In the genomic region with DNA sequence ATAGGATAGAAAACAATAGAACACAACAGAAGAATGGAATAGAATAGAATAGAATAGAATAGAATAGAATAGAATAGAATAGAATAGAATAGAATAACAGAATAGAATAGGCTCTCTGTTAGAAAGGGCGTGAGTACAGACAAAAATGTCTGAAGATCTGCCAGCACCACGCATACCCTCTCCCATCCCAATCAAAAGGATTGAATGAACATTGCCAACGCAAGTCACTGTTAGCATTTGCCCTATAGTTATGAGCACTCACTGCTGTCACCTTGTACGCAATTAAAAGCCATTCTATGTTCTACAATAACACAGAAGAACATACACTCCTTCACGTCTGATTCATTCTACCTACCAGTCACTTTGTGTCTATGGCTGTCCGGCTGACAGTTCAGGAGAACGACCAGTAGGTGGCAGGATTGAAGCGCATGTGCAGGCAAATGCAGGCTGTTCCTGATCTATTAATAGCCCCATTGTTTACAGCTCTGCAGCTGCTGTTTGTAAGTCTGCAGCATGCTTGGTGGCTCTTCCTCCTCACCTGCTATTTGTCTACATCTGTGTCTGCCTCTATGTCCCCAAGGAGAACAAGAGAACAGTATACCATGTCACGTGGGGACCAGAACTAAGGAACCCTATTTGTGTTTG, we compare ENCODE assay signal across 9 mouse cellular contexts. TPM values are rescaled to one million over a fixed set of nuclear protein-coding genes. Genes with fewer than 3 reads are reported as not detected.
DNase-seq lines count a peak whose midpoint lies in the region; ATAC-seq and TF ChIP-seq lines count a peak whose summit lies in the region.
"Had no signal": no experiment of that assay in that cellular context is flagged by ENCODE, and none has a peak within 500 bp of the region (broad histone marks: within the 10 kb centered on the region; RNA-seq: fewer than 3 reads in every experiment).

No protein-coding gene starts in this region.

- no peak for TF ChIP-seq POLR2A in brain, embryonic 14.5 days (IDR thresholded peaks at IDR 0.05; ENCODE audit: borderline replicate concordance, extremely low read depth, insufficient read depth, insufficient read length, poor library complexity, severe bottlenecking)

- no peaks in the 10 kb centered on the region for H3K36me3 ChIP-seq in forebrain, embryonic 10.5 days (replicated peaks)
- no peaks in the 10 kb centered on the region for H3K36me3 ChIP-seq in heart, embryonic 16.5 days (ENCODE audit: control insufficient read depth, insufficient read depth)
- no peaks in the 10 kb centered on the region for H3K36me3 ChIP-seq in liver, embryonic 12.5 days
- H3K36me3 ChIP-seq in neural tube, embryonic 11.5 days (ENCODE audit: control insufficient read depth, insufficient read depth, low read length), result no peaks in the 10 kb centered on the region

- peak overlapping the region; percentile 82 for H3K27ac ChIP-seq in forebrain, embryonic 10.5 days
- H3K27ac ChIP-seq in heart, embryonic 16.5 days (ENCODE audit: low read length), result no peak overlapping the region
- H3K27ac ChIP-seq in liver, embryonic 12.5 days, result no peak overlapping the region
- H3K27ac ChIP-seq in neural tube, embryonic 11.5 days (ENCODE audit: low read depth, low read length), result no peak overlapping the region

- H3K4me2 ChIP-seq in heart, embryonic 16.5 days (ENCODE audit: low read depth, low read length), result no peak overlapping the region
- H3K4me2 ChIP-seq in liver, embryonic 12.5 days, result no peak overlapping the region
- no peak overlapping the region for H3K4me2 ChIP-seq in neural tube, embryonic 11.5 days (ENCODE audit: low read depth)

- TF ChIP-seq CTCF in brain, embryonic 14.5 days (IDR thresholded peaks at IDR 0.05; ENCODE audit: borderline replicate concordance, extremely low read depth, insufficient read depth, insufficient read length), result peak; percentile 89

- H3K4me3 ChIP-seq in forebrain, embryonic 10.5 days, result no peak overlapping the region
- no peak overlapping the region for H3K4me3 ChIP-seq in heart, embryonic 16.5 days (ENCODE audit: low read length)
- no peak overlapping the region for H3K4me3 ChIP-seq in liver, embryonic 12.5 days
- no peak overlapping the region for H3K4me3 ChIP-seq in neural tube, embryonic 11.5 days (ENCODE audit: low read depth, low read length)

- peak; percentile 65; the same call in 1 of the 2 replicates for ATAC-seq in heart, embryonic 16.5 days (replicated peaks; ENCODE audit: extremely low read depth, insufficient read depth, low FRiP score)
- 0 out of 2 replicates have a peak, but pooled peaks have one; percentile 30 for ATAC-seq in liver, embryonic 12.5 days
- ATAC-seq in neural tube, embryonic 11.5 days (ENCODE audit: insufficient read depth, low FRiP score, low TSS enrichment), result peak; percentile 82

- H3K4me1 ChIP-seq in forebrain, embryonic 10.5 days, result peaks cover 8% of the 10 kb centered on the region
- no peaks in the 10 kb centered on the region for H3K4me1 ChIP-seq in heart, embryonic 16.5 days (ENCODE audit: control insufficient read depth, insufficient read depth, low read length)
- no peaks in the 10 kb centered on the region for H3K4me1 ChIP-seq in liver, embryonic 12.5 days
- H3K4me1 ChIP-seq in neural tube, embryonic 11.5 days (ENCODE audit: control insufficient read depth, insufficient read depth, low read length), result no peaks in the 10 kb centered on the region

- no peak overlapping the region for H3K9ac ChIP-seq in heart, embryonic 16.5 days (ENCODE audit: low read length)
- no peak overlapping the region for H3K9ac ChIP-seq in liver, embryonic 12.5 days
- no peak overlapping the region for H3K9ac ChIP-seq in neural tube, embryonic 11.5 days (ENCODE audit: low read length)

- H3K9me3 ChIP-seq in forebrain, embryonic 10.5 days, result no peaks in the 10 kb centered on the region
- H3K9me3 ChIP-seq in heart, embryonic 16.5 days (replicated peaks; ENCODE audit: control insufficient read depth, low read length), result no peaks in the 10 kb centered on the region
- no peaks in the 10 kb centered on the region for H3K9me3 ChIP-seq in liver, embryonic 12.5 days (replicated peaks)
- H3K9me3 ChIP-seq in neural tube, embryonic 11.5 days (ENCODE audit: control insufficient read depth, low read length), result no peaks in the 10 kb centered on the region

- 25% methylated on average over 9 of the region's 9 CpGs for WGBS in forebrain, embryonic 10.5 days
- WGBS in heart, embryonic 16.5 days, result 23% methylated on average over 9 of the region's 9 CpGs
- WGBS in liver, embryonic 12.5 days (ENCODE audit: insufficient replicate concordance), result 23% methylated on average over 9 of the region's 9 CpGs
- WGBS in neural tube, embryonic 11.5 days, result 26% methylated on average over 9 of the region's 9 CpGs

- no peaks in the 10 kb centered on the region for H3K27me3 ChIP-seq in forebrain, embryonic 10.5 days (ENCODE audit: poor library complexity, severe bottlenecking)
- H3K27me3 ChIP-seq in heart, embryonic 16.5 days (ENCODE audit: control insufficient read depth, insufficient read depth, low read length), result peaks cover 2% of the 10 kb centered on the region; the same call in 1 of the 2 replicates
- H3K27me3 ChIP-seq in liver, embryonic 12.5 days (replicated peaks), result peaks cover 6% of the 10 kb centered on the region; the same call in 1 of the 2 replicates
- no peaks in the 10 kb centered on the region for H3K27me3 ChIP-seq in neural tube, embryonic 11.5 days (ENCODE audit: control insufficient read depth, insufficient read depth, low read length)

- DNase-seq in CD8-positive naive resting alpha-beta T cell, adult 2 months (ENCODE audit: low read depth in 2 of 2, low spot score in 2 of 2), result peak; percentile 41 to 54
- DNase-seq in brain, embryonic 14.5 days (ENCODE audit: low read depth), result peak; percentile 94
- DNase-seq in forebrain, embryonic 10.5 days (ENCODE audit: extremely low spot score, low spot score), result peak; percentile 74
- peak; percentile 80 for DNase-seq in kidney, postnatal 14 days
- peak; percentile 82 for DNase-seq in neural tube, embryonic 11.5 days (ENCODE audit: low spot score)
- DNase-seq in telencephalon, adult 2 months (ENCODE audit: low read depth, low spot score), result peak; percentile 75

RNA-seq across cellular contexts. Expression of gene Traf6, which starts 13.0 kb away (rescaled TPM):
- polyA plus RNA-seq in brain, embryonic 14.5 days (2012; rRNA removed), result 15.1 and 15.9 TPM in 2 replicates
- 17.9 and 18.5 TPM in 2 replicates for polyA plus RNA-seq in forebrain, embryonic 10.5 days (2016; fragmentation: Nextera tagmentation; extraction: Ambion mirVana)
- 5.8 and 6.2 TPM in 2 replicates for polyA plus RNA-seq in heart, embryonic 16.5 days (2015; fragmentation: Nextera tagmentation; extraction: Ambion mirVana)
- polyA plus RNA-seq in liver, embryonic 12.5 days (2016; fragmentation: Nextera tagmentation; extraction: Ambion mirVana), result 6.3 and 7.2 TPM in 2 replicates
- polyA plus RNA-seq in neural tube, embryonic 11.5 days (2014; fragmentation: Nextera tagmentation; extraction: Ambion mirVana), result 19.2 and 22.0 TPM in 2 replicates

RNA-seq across cellular contexts. Expression of gene B230118H07Rik, which starts 15.8 kb away (rescaled TPM):
- 19.1 and 20.2 TPM in 2 replicates for polyA plus RNA-seq in brain, embryonic 14.5 days (2012; rRNA removed)
- 61.3 and 65.8 TPM in 2 replicates for polyA plus RNA-seq in forebrain, embryonic 10.5 days (2016; fragmentation: Nextera tagmentation; extraction: Ambion mirVana)
- polyA plus RNA-seq in heart, embryonic 16.5 days (2015; fragmentation: Nextera tagmentation; extraction: Ambion mirVana), result 60.3 and 63.3 TPM in 2 replicates
- 21.8 and 22.2 TPM in 2 replicates for polyA plus RNA-seq in liver, embryonic 12.5 days (2016; fragmentation: Nextera tagmentation; extraction: Ambion mirVana)
- 61.8 and 65.5 TPM in 2 replicates for polyA plus RNA-seq in neural tube, embryonic 11.5 days (2014; fragmentation: Nextera tagmentation; extraction: Ambion mirVana)

RNA-seq across cellular contexts. Expression of gene Rag1, which starts 15.9 kb away (rescaled TPM):
- polyA plus RNA-seq in brain, embryonic 14.5 days (2012; rRNA removed), result 0.11 and 0.16 TPM in 2 replicates
- polyA plus RNA-seq in forebrain, embryonic 10.5 days (2016; fragmentation: Nextera tagmentation; extraction: Ambion mirVana), result not detected in 2 replicates
- 6.4 and 15.8 TPM in 2 replicates for polyA plus RNA-seq in heart, embryonic 16.5 days (2015; fragmentation: Nextera tagmentation; extraction: Ambion mirVana)
- 0.04 TPM in 2 replicates for polyA plus RNA-seq in liver, embryonic 12.5 days (2016; fragmentation: Nextera tagmentation; extraction: Ambion mirVana)
- polyA plus RNA-seq in neural tube, embryonic 11.5 days (2014; fragmentation: Nextera tagmentation; extraction: Ambion mirVana), result 0.16 and 0.31 TPM in 2 replicates

RNA-seq across cellular contexts. Expression of gene Rag2, which starts 40.7 kb away (rescaled TPM):
- polyA plus RNA-seq in brain, embryonic 14.5 days (2012; rRNA removed), result 0.03 TPM in 1 of 2 replicates, not detected in the other
- not detected in 2 replicates for polyA plus RNA-seq in forebrain, embryonic 10.5 days (2016; fragmentation: Nextera tagmentation; extraction: Ambion mirVana)
- 3.8 and 13.2 TPM in 2 replicates for polyA plus RNA-seq in heart, embryonic 16.5 days (2015; fragmentation: Nextera tagmentation; extraction: Ambion mirVana)
- polyA plus RNA-seq in liver, embryonic 12.5 days (2016; fragmentation: Nextera tagmentation; extraction: Ambion mirVana), result 0.30 and 0.37 TPM in 2 replicates
- 0.14 TPM in 1 of 2 replicates, not detected in the other for polyA plus RNA-seq in neural tube, embryonic 11.5 days (2014; fragmentation: Nextera tagmentation; extraction: Ambion mirVana)
- polyA plus RNA-seq: gonadal fat pad, adult 2 months had no signal

Comparison
In these comparisons a context has a peak if more than half of its experiments do, and no peak if none do; other contexts are left out.
1. ATAC-seq: peak in every context shown above with its lines; median percentile 82 in neural tube, embryonic 11.5 days; 65 in heart, embryonic 16.5 days; 30 in liver, embryonic 12.5 days.